Mouse (Mus musculus): Measurements from ENCODE around the gene Tnfrsf21. TPM values are rescaled to one million over a fixed set of nuclear protein-coding genes. Genes with fewer than 3 reads are reported as not detected.
A peak's percentile ranks its signal among the peaks of the same experiment; 100 is the strongest.

Gene Tnfrsf21
- polyA plus RNA-seq, 1 experiment from 2014 or later, result 82.2 TPM

GRCm38 (mm10) chr17:43068846-43069553, 52.6 kb downstream of the Tnfrsf21 start:
- ATAC-seq (ENCODE audit: low FRiP score, low read depth), result no peak
- Histone ChIP-seq H3K4me1 (replicated peaks) (no peaks in the 10 kb centered on the region; the same call in 1 of the 2 replicates), H3K27me3 (no peaks in the 10 kb centered on the region), H3K27ac (replicated peaks) (no peak overlapping the region), H3K9me3 (no peaks in the 10 kb centered on the region), H3K4me3 (no peak overlapping the region), H3K36me3 (peaks cover 24% of the 10 kb centered on the region), H3K4me2 (no peak overlapping the region), H3K9ac (no peak overlapping the region)
- WGBS, result 61% methylated on average over 7 of the region's 7 CpGs

GRCm38 (mm10) chr17:43070946-43071345, 54.6 kb downstream of the Tnfrsf21 start:
- H3K9me3 ChIP-seq, result no peaks in the 10 kb centered on the region
- ATAC-seq (ENCODE audit: low FRiP score, low read depth), result no peak
- WGBS, result 88% methylated on average over 2 of the region's 2 CpGs
- peaks cover 13% of the 10 kb centered on the region for H3K36me3 ChIP-seq
- H3K27ac ChIP-seq (replicated peaks), result no peak overlapping the region
- no peak overlapping the region for H3K4me3 ChIP-seq
- H3K27me3 ChIP-seq, result no peaks in the 10 kb centered on the region
- H3K4me1 ChIP-seq (replicated peaks), result peaks cover 9% of the 10 kb centered on the region; the same call in 1 of the 2 replicates
- H3K9ac ChIP-seq, result no peak overlapping the region
- no peak overlapping the region for H3K4me2 ChIP-seq

- ATAC-seq (ENCODE audit: low FRiP score, low read depth), result no peak
- 79% methylated on average over 11 of the region's 11 CpGs for WGBS
- Histone ChIP-seq H3K4me3 (no peak overlapping the region), H3K36me3 (peaks cover 6% of the 10 kb centered on the region), H3K9ac (no peak overlapping the region), H3K4me2 (no peak overlapping the region), H3K27me3 (no peaks in the 10 kb centered on the region), H3K9me3 (no peaks in the 10 kb centered on the region), H3K4me1 (replicated peaks) (peaks cover 12% of the 10 kb centered on the region), H3K27ac (replicated peaks) (no peak overlapping the region)
Measured at GRCm38 (mm10) chr17:43072142-43072786, 55.9 kb downstream of the Tnfrsf21 start.

- Histone ChIP-seq H3K4me3 (no peak overlapping the region), H3K36me3 (peaks cover 3% of the 10 kb centered on the region), H3K4me1 (replicated peaks) (peaks cover 17% of the 10 kb centered on the region), H3K9ac (no peak overlapping the region), H3K27me3 (no peaks in the 10 kb centered on the region), H3K9me3 (no peaks in the 10 kb centered on the region), H3K4me2 (no peak overlapping the region), H3K27ac (replicated peaks) (no peak overlapping the region)
- 65% methylated on average over 5 of the region's 5 CpGs for WGBS
- ATAC-seq (ENCODE audit: low FRiP score, low read depth), result no peak
Measured at GRCm38 (mm10) chr17:43072787-43073148, 56.4 kb downstream of the Tnfrsf21 start.

- ATAC-seq (ENCODE audit: low FRiP score, low read depth), result no peak
- Histone ChIP-seq H3K27ac (replicated peaks) (no peak overlapping the region), H3K9ac (no peak overlapping the region), H3K9me3 (no peaks in the 10 kb centered on the region), H3K36me3 (no peaks in the 10 kb centered on the region; the same call in 1 of the 2 replicates), H3K4me1 (replicated peaks) (peaks cover 18% of the 10 kb centered on the region), H3K4me3 (no peak overlapping the region), H3K4me2 (no peak overlapping the region), H3K27me3 (no peaks in the 10 kb centered on the region)
- WGBS, result 73% methylated on average over 5 of the region's 5 CpGs
Measured at GRCm38 (mm10) chr17:43074391-43074790, 58.0 kb downstream of the Tnfrsf21 start.

GRCm38 (mm10) chr17:43075100-43075499, 58.7 kb downstream of the Tnfrsf21 start:
- ATAC-seq (ENCODE audit: low FRiP score, low read depth), result no peak
- Histone ChIP-seq H3K9ac (no peak overlapping the region), H3K9me3 (no peaks in the 10 kb centered on the region), H3K4me2 (no peak overlapping the region), H3K27ac (replicated peaks) (no peak overlapping the region), H3K4me1 (replicated peaks) (peaks cover 24% of the 10 kb centered on the region), H3K4me3 (no peak overlapping the region), H3K36me3 (no peaks in the 10 kb centered on the region; the same call in 1 of the 2 replicates), H3K27me3 (no peaks in the 10 kb centered on the region)
- WGBS, result 52% methylated on average over 8 of the region's 8 CpGs

- Histone ChIP-seq H3K4me3 (no peak overlapping the region), H3K4me2 (no peak overlapping the region), H3K27ac (replicated peaks) (no peak overlapping the region), H3K9ac (no peak overlapping the region), H3K4me1 (replicated peaks) (peaks cover 31% of the 10 kb centered on the region), H3K27me3 (no peaks in the 10 kb centered on the region), H3K36me3 (no peaks in the 10 kb centered on the region; the same call in 1 of the 2 replicates), H3K9me3 (no peaks in the 10 kb centered on the region)
- WGBS, result 78% methylated on average over 8 of the region's 8 CpGs
- ATAC-seq (ENCODE audit: low FRiP score, low read depth), result no peak
Measured at GRCm38 (mm10) chr17:43075937-43076336, 59.6 kb downstream of the Tnfrsf21 start.

- peak; percentile 90 for ATAC-seq (ENCODE audit: low FRiP score, low read depth)
- no peaks in the 10 kb centered on the region for H3K9me3 ChIP-seq
- H3K36me3 ChIP-seq, result no peaks in the 10 kb centered on the region
- 26% methylated on average over 18 of the region's 18 CpGs for WGBS
- no peak overlapping the region for H3K4me3 ChIP-seq
- H3K4me1 ChIP-seq (replicated peaks), result peaks cover 31% of the 10 kb centered on the region
- peak overlapping the region; percentile 33 for H3K27ac ChIP-seq (replicated peaks)
- no peak overlapping the region for H3K9ac ChIP-seq
- H3K27me3 ChIP-seq, result no peaks in the 10 kb centered on the region
- H3K4me2 ChIP-seq, result peak overlapping the region; percentile 38
Measured at GRCm38 (mm10) chr17:43076801-43077493, 60.6 kb downstream of the Tnfrsf21 start.

GRCm38 (mm10) chr17:43077540-43077939, 61.2 kb downstream of the Tnfrsf21 start:
- Histone ChIP-seq H3K27ac (replicated peaks) (peak overlapping the region; percentile 33), H3K9ac (no peak overlapping the region)
- 41% methylated on average over 4 of the region's 4 CpGs for WGBS

GRCm38 (mm10) chr17:43081225-43081624, 64.9 kb downstream of the Tnfrsf21 start:
- H3K27me3 ChIP-seq, result no peaks in the 10 kb centered on the region
- WGBS, result 88% methylated on average over 5 of the region's 5 CpGs

More at GRCm38 (mm10) chr17:43077540-43077939, 61.2 kb downstream of the Tnfrsf21 start:
- ATAC-seq (ENCODE audit: low FRiP score, low read depth), result peak; percentile 5; the same call in 1 of the 2 replicates
- H3K4me2 ChIP-seq, result peak overlapping the region; percentile 38; the same call in 1 of the 2 replicates
- H3K4me3 ChIP-seq, result no peak overlapping the region
- no peaks in the 10 kb centered on the region for H3K36me3 ChIP-seq
- peaks cover 31% of the 10 kb centered on the region for H3K4me1 ChIP-seq (replicated peaks)
- H3K27me3 ChIP-seq, result no peaks in the 10 kb centered on the region
- H3K9me3 ChIP-seq, result no peaks in the 10 kb centered on the region

GRCm38 (mm10) chr17:43089496-43089895, 73.1 kb downstream of the Tnfrsf21 start:
- H3K4me1 ChIP-seq (replicated peaks), result no peaks in the 10 kb centered on the region
- WGBS, result 95% methylated on average over 6 of the region's 6 CpGs
- H3K36me3 ChIP-seq, result peaks cover 47% of the 10 kb centered on the region
- no peaks in the 10 kb centered on the region for H3K9me3 ChIP-seq
- no peak overlapping the region for H3K4me3 ChIP-seq
- no peak overlapping the region for H3K4me2 ChIP-seq
- no peak overlapping the region for H3K9ac ChIP-seq
- H3K27ac ChIP-seq (replicated peaks), result no peak overlapping the region
- no peaks in the 10 kb centered on the region for H3K27me3 ChIP-seq
- ATAC-seq (ENCODE audit: low FRiP score, low read depth), result no peak

More at GRCm38 (mm10) chr17:43081225-43081624, 64.9 kb downstream of the Tnfrsf21 start:
- Histone ChIP-seq H3K4me3 (no peak overlapping the region), H3K4me1 (replicated peaks) (peaks cover 22% of the 10 kb centered on the region), H3K4me2 (no peak overlapping the region), H3K9me3 (no peaks in the 10 kb centered on the region), H3K9ac (no peak overlapping the region), H3K36me3 (peaks cover 11% of the 10 kb centered on the region), H3K27ac (replicated peaks) (no peak overlapping the region)
- no peak for ATAC-seq (ENCODE audit: low FRiP score, low read depth)

All from hindbrain, embryonic 15.5 days (tissue).